Comparison of ENCODE assay signal across 13 mouse cellular contexts in the genomic region with DNA sequence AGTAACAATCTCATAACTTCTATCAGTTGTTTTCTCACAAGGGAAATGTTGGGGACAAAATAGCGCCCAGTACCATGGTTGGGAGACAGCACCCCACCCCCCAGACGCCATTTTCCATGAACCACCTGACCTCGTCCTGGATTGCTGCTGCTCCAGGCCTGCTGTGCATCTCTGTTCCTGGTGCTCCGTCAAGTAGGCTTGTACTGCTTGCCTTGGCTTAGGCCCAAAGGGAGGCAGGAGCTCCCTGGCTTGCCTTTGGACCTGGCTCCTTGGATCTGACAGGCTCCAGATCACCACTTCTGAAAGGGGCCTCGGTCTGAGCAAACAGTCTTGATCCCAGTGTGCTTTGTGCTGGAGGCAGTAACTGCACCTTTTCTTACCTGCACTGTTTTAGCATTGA. TPM values are rescaled to one million over a fixed set of nuclear protein-coding genes. Genes with fewer than 3 reads are reported as not detected.
DNase-seq lines count a peak whose midpoint lies in the region; ATAC-seq and TF ChIP-seq lines count a peak whose summit lies in the region.
"Had no signal": no experiment of that assay in that cellular context is flagged by ENCODE, and none has a peak within 500 bp of the region (broad histone marks: within the 10 kb centered on the region; RNA-seq: fewer than 3 reads in every experiment).

No protein-coding gene starts in this region.

- H3K36me3 ChIP-seq in heart, postnatal 0 days (replicated peaks; ENCODE audit: control insufficient read depth, insufficient read depth, low read length) = peaks cover 41% of the 10 kb centered on the region
- H3K36me3 ChIP-seq in lung, embryonic 16.5 days (ENCODE audit: control insufficient read depth, insufficient read depth, low read length) = peaks cover 13% of the 10 kb centered on the region
- H3K36me3 ChIP-seq in thymus, adult 2 months (ENCODE audit: control insufficient read depth, insufficient read depth, low read length) = peaks cover 40% of the 10 kb centered on the region

- WGBS in heart, postnatal 0 days = 40% methylated on average over 5 of the region's 5 CpGs
- WGBS in lung, embryonic 16.5 days = 65% methylated on average over 5 of the region's 5 CpGs
- 92% methylated on average over 5 of the region's 5 CpGs for WGBS in thymus, adult 2 months

- H3K27ac ChIP-seq in heart, postnatal 0 days (ENCODE audit: low read depth) = peak overlapping the region; percentile 43
- peak overlapping the region; percentile 87 for H3K27ac ChIP-seq in lung, embryonic 16.5 days (ENCODE audit: low read length)
- no peak overlapping the region for H3K27ac ChIP-seq in thymus, adult 2 months (ENCODE audit: control insufficient read depth, insufficient read depth, low read length)
- H3K27ac ChIP-seq: embryonic facial prominence, embryonic 13.5 days; liver, embryonic 12.5 days had no signal

- H3K4me1 ChIP-seq in heart, postnatal 0 days (ENCODE audit: control insufficient read depth, insufficient read depth) = peaks cover 48% of the 10 kb centered on the region
- H3K4me1 ChIP-seq in lung, embryonic 16.5 days (replicated peaks; ENCODE audit: control insufficient read depth, insufficient read depth, low read length) = peaks cover 40% of the 10 kb centered on the region
- H3K4me1 ChIP-seq in thymus, adult 2 months (replicated peaks; ENCODE audit: control insufficient read depth, insufficient read depth, low read length) = peaks cover under 1% of the 10 kb centered on the region; the same call in 1 of the 2 replicates

- H3K9ac ChIP-seq in heart, postnatal 0 days (replicated peaks; ENCODE audit: low read depth, low read length) = no peak overlapping the region
- H3K9ac ChIP-seq in lung, embryonic 16.5 days (ENCODE audit: low read length) = no peak overlapping the region
- H3K9ac ChIP-seq: embryonic facial prominence, embryonic 13.5 days; liver, embryonic 12.5 days had no signal

- no peak for TF ChIP-seq EP300 in heart, postnatal 0 days (IDR thresholded peaks at IDR 0.05; ENCODE audit: low read depth)

- ATAC-seq in heart, postnatal 0 days (ENCODE audit: insufficient read depth, low read depth) = peak; percentile 26; the same call in 1 of the 2 replicates
- peak; percentile 81 for ATAC-seq in lung, embryonic 16.5 days (ENCODE audit: low read depth)
- ATAC-seq: liver, embryonic 12.5 days; midbrain, embryonic 16.5 days; Patski had no signal

- 0 out of 2 replicates have a peak, but pooled peaks have one; percentile 6 for TF ChIP-seq CTCF in heart, postnatal 0 days (IDR thresholded peaks at IDR 0.05; ENCODE audit: low read depth)
- TF ChIP-seq CTCF in thymus, adult 2 months (IDR thresholded peaks at IDR 0.05; ENCODE audit: borderline replicate concordance, control insufficient read depth, extremely low read depth, insufficient read depth, low read length, poor library complexity) = no peak

- peak; percentile 70 for DNase-seq in cerebellum, adult 9-11 months
- no peak for DNase-seq in cerebellum, adult 9-10 months
- peak; percentile 51 for DNase-seq in R1 (ENCODE audit: low read depth, low spot score)
- DNase-seq in heart, postnatal 0 days (ENCODE audit: low spot score) = peak; percentile 45
- no peak for DNase-seq in liver
- DNase-seq in ovary, adult 18-20 months (ENCODE audit: low spot score) = no peak
- no peak for DNase-seq in thymus, adult 2 months
- DNase-seq: B cell, adult 2 months had no signal

- no peaks in the 10 kb centered on the region for H3K9me3 ChIP-seq in heart, postnatal 0 days (replicated peaks; ENCODE audit: control insufficient read depth, low read length)
- no peaks in the 10 kb centered on the region for H3K9me3 ChIP-seq in lung, embryonic 16.5 days (ENCODE audit: control insufficient read depth, low read length)
- H3K9me3 ChIP-seq: embryonic facial prominence, embryonic 13.5 days; liver, embryonic 12.5 days had no signal

- TF ChIP-seq POLR2A in thymus, adult 2 months (IDR thresholded peaks at IDR 0.05; ENCODE audit: control insufficient read depth, extremely low read depth, insufficient read depth, low read length, poor library complexity) = no peak

- H3K4me2 ChIP-seq in heart, postnatal 0 days (ENCODE audit: low read depth, low read length) = no peak overlapping the region
- 0 out of 2 replicates have a peak overlapping the region, but pooled peaks have one; percentile 4 for H3K4me2 ChIP-seq in lung, embryonic 16.5 days (ENCODE audit: low read depth, low read length)
- H3K4me2 ChIP-seq: embryonic facial prominence, embryonic 13.5 days; liver, embryonic 12.5 days had no signal

- no peaks in the 10 kb centered on the region for H3K27me3 ChIP-seq in heart, postnatal 0 days (ENCODE audit: control insufficient read depth, insufficient read depth, low read length)
- no peaks in the 10 kb centered on the region for H3K27me3 ChIP-seq in lung, embryonic 16.5 days (ENCODE audit: control insufficient read depth, insufficient read depth, low read depth, low read length)
- no peaks in the 10 kb centered on the region for H3K27me3 ChIP-seq in thymus, adult 2 months (ENCODE audit: control insufficient read depth, insufficient read depth, low read length)
- H3K27me3 ChIP-seq: embryonic facial prominence, embryonic 13.5 days; liver, embryonic 12.5 days; Patski had no signal

- no peak overlapping the region for H3K4me3 ChIP-seq in heart, postnatal 0 days (ENCODE audit: low read depth, low read length)
- no peak overlapping the region for H3K4me3 ChIP-seq in lung, embryonic 16.5 days (ENCODE audit: low read length)
- no peak overlapping the region for H3K4me3 ChIP-seq in thymus, adult 2 months (ENCODE audit: control insufficient read depth, insufficient read depth, low read length)
- H3K4me3 ChIP-seq: embryonic facial prominence, embryonic 13.5 days; liver, embryonic 12.5 days had no signal

RNA-seq across cellular contexts. Expression of gene Get4, which starts 7.7 kb away (rescaled TPM):
- 56.8 and 61.6 TPM in 2 replicates for total RNA-seq in heart, postnatal 0 days (2014; rRNA removed; ENCODE audit: low replicate concordance)
- polyA plus RNA-seq in heart, postnatal 0 days (2015; fragmentation: Nextera tagmentation; extraction: Ambion mirVana) = 153 TPM in 2 replicates
- polyA plus RNA-seq in lung, embryonic 16.5 days (2015; fragmentation: Nextera tagmentation; extraction: Ambion mirVana) = 174 and 177 TPM in 2 replicates
- polyA plus RNA-seq in thymus, adult 2 months (2012; rRNA removed) = 186 and 252 TPM in 2 replicates

RNA-seq across cellular contexts. Expression of gene Sun1, which starts 59.4 kb away (rescaled TPM):
- total RNA-seq in heart, postnatal 0 days (2014; rRNA removed; ENCODE audit: low replicate concordance) = 46.5 and 71.5 TPM in 2 replicates
- polyA plus RNA-seq in heart, postnatal 0 days (2015; fragmentation: Nextera tagmentation; extraction: Ambion mirVana) = 22.4 and 22.6 TPM in 2 replicates
- polyA plus RNA-seq in lung, embryonic 16.5 days (2015; fragmentation: Nextera tagmentation; extraction: Ambion mirVana) = 56.0 and 56.5 TPM in 2 replicates
- polyA plus RNA-seq in thymus, adult 2 months (2012; rRNA removed) = 34.3 and 36.3 TPM in 2 replicates

Comparison
In these comparisons a context has a peak if more than half of its experiments do, and no peak if none do; other contexts are left out.
1. DNase-seq: peak in cerebellum, adult 9-11 months (single experiment), R1 (single experiment) and heart, postnatal 0 days (single experiment); none in cerebellum, adult 9-10 months (single experiment), liver (single experiment), ovary, adult 18-20 months (single experiment) and thymus, adult 2 months (single experiment).